Mouse (Mus musculus) G1E (cell line): Measurements from ENCODE around the gene Ankdd1b.

Experiments used
- CTCF ChIP-seq: IDR thresholded peaks from 2 replicates; pipeline ENCODE4 v1.5.1; 2012; ENCODE audit warnings: low read depth, low read length, inconsistent platforms, mixed read lengths
- GATA1 ChIP-seq: IDR thresholded peaks from 2 replicates; pipeline ENCODE4 v1.6.1; 2012; ENCODE audit warnings: borderline replicate concordance, low read length, inconsistent platforms, mixed read lengths
- GATA2 ChIP-seq: IDR thresholded peaks from 2 replicates; pipeline ENCODE4 v1.6.1; 2012; ENCODE audit warnings: low read depth, low read length, inconsistent platforms, borderline replicate concordance
- POLR2AphosphoS5 ChIP-seq: IDR thresholded peaks from 2 replicates; pipeline ENCODE4 v1.6.1; 2012; ENCODE audit warnings: low read depth, low read length, inconsistent platforms; ENCODE audit not compliant: insufficient replicate concordance
- TAL1 ChIP-seq: conservative IDR thresholded peaks from 2 replicates; pipeline ENCODE4 v1.6.1; 2012; ENCODE audit warnings: low read depth, low read length, inconsistent platforms, mixed read lengths

GRCm38 (mm10) chr13:96452621-96453020, 18.4 kb downstream of the Ankdd1b start:
- no peak for TF ChIP-seq CTCF
- no peak for TF ChIP-seq GATA2
- no peak for TF ChIP-seq TAL1
- TF ChIP-seq GATA1, result no peak
- no peak for TF ChIP-seq POLR2AphosphoS5
